Mouse (Mus musculus): ENCODE results near the gene Clstn1. TPM values are rescaled to one million over a fixed set of nuclear protein-coding genes. Genes with fewer than 3 reads are reported as not detected.
"Not testable (repeated sequence)": the region's sequence is repeated elsewhere in the genome, so short reads cannot be mapped to it uniquely, and the experiment has no call there.

Clstn1 gene
- total RNA-seq, 2 experiments from 2014 or later = 84.3 to 88.1 TPM

GRCm38 (mm10) chr4:149594913-149595581 is 8.8 kb downstream of the Clstn1 start:
- intact Hi-C loops (cut with DNase I) = no loop called here

GRCm38 (mm10) chr4:149597641-149598208 is 11.5 kb downstream of the Clstn1 start:
- DNase-seq = peak in 1 of 2 experiments; percentile 33
- intact Hi-C loops (cut with DNase I) = no loop called here

More at GRCm38 (mm10) chr4:149594913-149595581, 8.8 kb downstream of the Clstn1 start:
- DNase-seq = no peak

- intact Hi-C loops (cut with DNase I) = no loop called here
- no peak for DNase-seq
Observed at GRCm38 (mm10) chr4:149599549-149599948, 13.3 kb downstream of the Clstn1 start.

- intact Hi-C loops (cut with DNase I) = no loop called here
- DNase-seq = no peak
Observed at GRCm38 (mm10) chr4:149600130-149600529, 13.9 kb downstream of the Clstn1 start.

GRCm38 (mm10) chr4:149601484-149601883 is 15.2 kb downstream of the Clstn1 start:
- no peak for DNase-seq

GRCm38 (mm10) chr4:149602236-149602635 is 16.0 kb downstream of the Clstn1 start:
- DNase-seq = no peak
- intact Hi-C loops (cut with DNase I) = no loop called here

More at GRCm38 (mm10) chr4:149601484-149601883, 15.2 kb downstream of the Clstn1 start:
- intact Hi-C loops (cut with DNase I) = no loop called here

- no peak for DNase-seq
Observed at GRCm38 (mm10) chr4:149603860-149604259, 17.6 kb downstream of the Clstn1 start.

GRCm38 (mm10) chr4:149604518-149604917 is 18.2 kb downstream of the Clstn1 start:
- intact Hi-C loops (cut with DNase I) = no loop called here
- DNase-seq = no peak

More at GRCm38 (mm10) chr4:149603860-149604259, 17.6 kb downstream of the Clstn1 start:
- intact Hi-C loops (cut with DNase I) = no loop called here

- intact Hi-C loops (cut with DNase I) = no loop called here
- DNase-seq = peak in 1 of 2 experiments; percentile 35
Observed at GRCm38 (mm10) chr4:149606056-149606455, 19.8 kb downstream of the Clstn1 start.

- DNase-seq = no peak
- intact Hi-C loops (cut with DNase I) = no loop called here
Observed at GRCm38 (mm10) chr4:149606766-149607358, 20.6 kb downstream of the Clstn1 start.

GRCm38 (mm10) chr4:149607591-149608308 is 21.5 kb downstream of the Clstn1 start:
- peak; percentile 39 to 64 for DNase-seq
- intact Hi-C loops (cut with DNase I) = no loop called here

GRCm38 (mm10) chr4:149608309-149608638 is 22.0 kb downstream of the Clstn1 start:
- no peak for DNase-seq
- intact Hi-C loops (cut with DNase I) = no loop called here

- no peak for DNase-seq
- intact Hi-C loops (cut with DNase I) = loop anchor here (2.0 to 10.0 kb wide), 4 partner anchors 21 to 465 kb away; no protein-coding TSS in a partner anchor
Observed at GRCm38 (mm10) chr4:149609256-149610025, 23.2 kb downstream of the Clstn1 start.

GRCm38 (mm10) chr4:149611376-149612044 is 25.2 kb downstream of the Clstn1 start:
- peak; percentile 45 to 76 for DNase-seq
- intact Hi-C loops (cut with DNase I) = loop anchor here (1.0 to 10.0 kb wide), 5 partner anchors 23 to 467 kb away; no protein-coding TSS in a partner anchor

- not testable (repeated sequence) for DNase-seq
- intact Hi-C loops (cut with DNase I) = loop anchor here (5.0 to 10.0 kb wide), 3 partner anchors 116 to 469 kb away; no protein-coding TSS in a partner anchor
Observed at GRCm38 (mm10) chr4:149613497-149613896, 27.2 kb downstream of the Clstn1 start.

- intact Hi-C loops (cut with DNase I) = loop anchor here (5.0 to 10.0 kb wide), 3 partner anchors 118 to 470 kb away; no protein-coding TSS in a partner anchor
- no peak for DNase-seq
Observed at GRCm38 (mm10) chr4:149614869-149615268, 28.6 kb downstream of the Clstn1 start.

- DNase-seq = not testable (repeated sequence)
- intact Hi-C loops (cut with DNase I) = loop anchor here (10.0 kb wide), 2 partner anchors 242 to 472 kb away; no protein-coding TSS in a partner anchor
Observed at GRCm38 (mm10) chr4:149616999-149617398, 30.7 kb downstream of the Clstn1 start.

GRCm38 (mm10) chr4:149619988-149620387 is 33.7 kb downstream of the Clstn1 start:
- no peak for DNase-seq
- intact Hi-C loops (cut with DNase I) = loop anchor here (10.0 kb wide), 2 partner anchors 245 to 475 kb away; no protein-coding TSS in a partner anchor

GRCm38 (mm10) chr4:149621286-149621685 is 35.0 kb downstream of the Clstn1 start:
- no peak for DNase-seq
- intact Hi-C loops (cut with DNase I) = no loop called here
